22 mouse cellular contexts compared by ENCODE assay signal in the genomic region with DNA sequence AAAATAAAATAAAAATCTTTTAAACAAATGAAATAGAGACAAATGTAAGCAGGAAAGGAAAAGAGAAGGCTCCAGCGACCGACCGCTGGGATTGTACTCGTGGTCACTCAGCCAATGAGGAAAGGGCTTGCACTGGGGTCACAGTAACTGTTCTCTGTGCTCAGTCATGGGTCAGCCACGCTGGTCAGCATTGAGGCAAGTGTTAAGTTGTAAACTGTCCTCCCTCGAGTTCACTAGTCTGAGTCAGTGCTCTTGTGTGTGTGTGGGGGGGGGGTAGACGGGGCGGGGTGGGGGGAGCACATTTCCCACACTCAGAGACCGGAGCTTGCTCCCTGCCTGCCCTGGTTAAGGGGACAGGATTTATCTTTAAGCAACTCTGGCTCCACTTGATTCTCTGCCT. TPM values are rescaled to one million over a fixed set of nuclear protein-coding genes. Genes with fewer than 3 reads are reported as not detected.
DNase-seq lines count a peak whose midpoint lies in the region; ATAC-seq and TF ChIP-seq lines count a peak whose summit lies in the region.
"Had no signal": no experiment of that assay in that cellular context is flagged by ENCODE, and none has a peak within 500 bp of the region (broad histone marks: within the 10 kb centered on the region; RNA-seq: fewer than 3 reads in every experiment).

No protein-coding gene starts in this region.

- peaks cover 5% of the 10 kb centered on the region for H3K4me1 ChIP-seq in liver, embryonic 11.5 days (replicated peaks; ENCODE audit: control insufficient read depth, insufficient read depth, low read length)
- peaks cover 13% of the 10 kb centered on the region; the same call in 1 of the 2 replicates for H3K4me1 ChIP-seq in liver, embryonic 12.5 days
- no peaks in the 10 kb centered on the region for H3K4me1 ChIP-seq in kidney, embryonic 14.5 days (ENCODE audit: control insufficient read depth, insufficient read depth, low read length)
- H3K4me1 ChIP-seq in stomach, postnatal 0 days (replicated peaks; ENCODE audit: control insufficient read depth, insufficient read depth), result no peaks in the 10 kb centered on the region
- 0 out of 2 replicates have a peak, but pooled peaks cover 4% of the 10 kb centered on the region for H3K4me1 ChIP-seq in hindbrain, embryonic 14.5 days (replicated peaks; ENCODE audit: control insufficient read depth, insufficient read depth, low read length)
- H3K4me1 ChIP-seq: hindbrain, embryonic 12.5 days had no signal

- H3K27ac ChIP-seq in liver, embryonic 11.5 days (ENCODE audit: low read depth, low read length), result peak overlapping the region; percentile 4; the same call in 1 of the 2 replicates
- H3K27ac ChIP-seq in liver, embryonic 12.5 days, result no peak overlapping the region
- no peak overlapping the region for H3K27ac ChIP-seq in kidney, embryonic 14.5 days (ENCODE audit: low read depth, low read length)
- peak overlapping the region; percentile 53; the same call in 1 of the 2 replicates for H3K27ac ChIP-seq in stomach, postnatal 0 days (replicated peaks)
- no peak overlapping the region for H3K27ac ChIP-seq in hindbrain, embryonic 14.5 days
- H3K27ac ChIP-seq: forebrain, embryonic 10.5 days; hindbrain, embryonic 12.5 days; left cerebral cortex, adult 2 months; midbrain, embryonic 10.5 days had no signal

- no peak overlapping the region for H3K4me3 ChIP-seq in liver, embryonic 11.5 days (ENCODE audit: low read depth, low read length)
- no peak overlapping the region for H3K4me3 ChIP-seq in liver, embryonic 12.5 days
- no peak overlapping the region for H3K4me3 ChIP-seq in kidney, embryonic 14.5 days (ENCODE audit: low read length)
- H3K4me3 ChIP-seq in stomach, postnatal 0 days (ENCODE audit: low read depth, low read length), result no peak overlapping the region
- H3K4me3 ChIP-seq in hindbrain, embryonic 14.5 days (replicated peaks; ENCODE audit: low read length), result no peak overlapping the region
- H3K4me3 ChIP-seq: forebrain, embryonic 10.5 days; heart, embryonic 12.5 days; hindbrain, embryonic 12.5 days; left cerebral cortex, adult 2 months; midbrain, embryonic 10.5 days had no signal

- no peak for TF ChIP-seq EP300 in stomach, postnatal 0 days (optimal IDR thresholded peaks at IDR 0.05)

- no peak for DNase-seq in liver, embryonic 11.5 days (ENCODE audit: low spot score)
- DNase-seq in kidney, postnatal 36 days, result peak; percentile 56 to 61
- no peak for DNase-seq in stomach, postnatal 0 days (ENCODE audit: low spot score)
- no peak for DNase-seq in spleen, adult 18-20 months
- DNase-seq in embryo, embryonic 11 days, result no peak
- no peak for DNase-seq in hindbrain, embryonic 14.5 days (ENCODE audit: low spot score)
- DNase-seq: cerebellum, adult 18-20 months; cerebellum, postnatal 25 days; gastrocnemius, postnatal 10 days; heart, adult 11 months; heart, postnatal 14 days; lung, adult 18-20 months; right cerebral cortex, postnatal 25 days; thymus, postnatal 4 days had no signal

- H3K27me3 ChIP-seq in liver, embryonic 11.5 days (replicated peaks; ENCODE audit: control insufficient read depth, insufficient read depth, low read length), result no peaks in the 10 kb centered on the region
- H3K27me3 ChIP-seq in liver, embryonic 12.5 days (replicated peaks), result no peaks in the 10 kb centered on the region
- no peaks in the 10 kb centered on the region for H3K27me3 ChIP-seq in kidney, embryonic 14.5 days (ENCODE audit: control insufficient read depth, insufficient read depth, low read length)
- H3K27me3 ChIP-seq in stomach, postnatal 0 days (ENCODE audit: control insufficient read depth, insufficient read depth, low read length), result no peaks in the 10 kb centered on the region
- H3K27me3 ChIP-seq in hindbrain, embryonic 14.5 days (ENCODE audit: control insufficient read depth, insufficient read depth, low read length), result no peaks in the 10 kb centered on the region
- H3K27me3 ChIP-seq: CH12.LX; heart, embryonic 12.5 days; hindbrain, embryonic 12.5 days had no signal

- H3K4me2 ChIP-seq in liver, embryonic 11.5 days, result no peak overlapping the region
- H3K4me2 ChIP-seq in liver, embryonic 12.5 days, result no peak overlapping the region
- H3K4me2 ChIP-seq in kidney, embryonic 14.5 days (replicated peaks; ENCODE audit: low read depth, low read length), result no peak overlapping the region
- no peak overlapping the region for H3K4me2 ChIP-seq in stomach, postnatal 0 days (replicated peaks; ENCODE audit: low read depth)
- H3K4me2 ChIP-seq in hindbrain, embryonic 14.5 days (replicated peaks), result no peak overlapping the region
- H3K4me2 ChIP-seq: heart, embryonic 12.5 days; hindbrain, embryonic 12.5 days had no signal

- ATAC-seq in liver, embryonic 11.5 days (replicated peaks; ENCODE audit: low FRiP score), result no peak
- ATAC-seq in liver, embryonic 12.5 days, result no peak
- ATAC-seq in kidney, embryonic 14.5 days (ENCODE audit: low FRiP score, low TSS enrichment), result peak; percentile 44; the same call in 1 of the 2 replicates
- ATAC-seq in stomach, postnatal 0 days (ENCODE audit: low FRiP score, low TSS enrichment), result no peak
- ATAC-seq in hindbrain, embryonic 14.5 days (ENCODE audit: low FRiP score), result no peak

- no peak overlapping the region for H3K9ac ChIP-seq in liver, embryonic 11.5 days (ENCODE audit: low read depth, low read length)
- H3K9ac ChIP-seq in liver, embryonic 12.5 days, result no peak overlapping the region
- H3K9ac ChIP-seq in kidney, embryonic 14.5 days (ENCODE audit: low read depth, low read length), result no peak overlapping the region
- H3K9ac ChIP-seq in stomach, postnatal 0 days (ENCODE audit: low read length), result no peak overlapping the region
- H3K9ac ChIP-seq in hindbrain, embryonic 14.5 days, result no peak overlapping the region
- H3K9ac ChIP-seq: heart, embryonic 12.5 days; hindbrain, embryonic 12.5 days had no signal

- TF ChIP-seq CTCF in stomach, postnatal 0 days (IDR thresholded peaks at IDR 0.05; ENCODE audit: low read depth), result no peak

- H3K36me3 ChIP-seq in liver, embryonic 11.5 days (ENCODE audit: control insufficient read depth, insufficient read depth, low read length), result no peaks in the 10 kb centered on the region
- no peaks in the 10 kb centered on the region for H3K36me3 ChIP-seq in liver, embryonic 12.5 days
- no peaks in the 10 kb centered on the region for H3K36me3 ChIP-seq in kidney, embryonic 14.5 days (ENCODE audit: control insufficient read depth, insufficient read depth, low read length)
- no peaks in the 10 kb centered on the region for H3K36me3 ChIP-seq in stomach, postnatal 0 days (ENCODE audit: control insufficient read depth, insufficient read depth, low read length)
- H3K36me3 ChIP-seq in hindbrain, embryonic 14.5 days (replicated peaks; ENCODE audit: control insufficient read depth, insufficient read depth), result no peaks in the 10 kb centered on the region
- H3K36me3 ChIP-seq: forebrain, embryonic 10.5 days; heart, embryonic 12.5 days; hindbrain, embryonic 12.5 days; midbrain, embryonic 10.5 days had no signal

- H3K9me3 ChIP-seq in liver, embryonic 11.5 days (ENCODE audit: control insufficient read depth, low read length), result no peaks in the 10 kb centered on the region
- H3K9me3 ChIP-seq in liver, embryonic 12.5 days (replicated peaks), result no peaks in the 10 kb centered on the region
- no peaks in the 10 kb centered on the region for H3K9me3 ChIP-seq in kidney, embryonic 14.5 days (ENCODE audit: control insufficient read depth, low read length)
- no peaks in the 10 kb centered on the region for H3K9me3 ChIP-seq in stomach, postnatal 0 days (ENCODE audit: control insufficient read depth, low read length)
- no peaks in the 10 kb centered on the region for H3K9me3 ChIP-seq in hindbrain, embryonic 14.5 days (ENCODE audit: control insufficient read depth, low read length)
- H3K9me3 ChIP-seq: forebrain, embryonic 10.5 days; hindbrain, embryonic 12.5 days; midbrain, embryonic 10.5 days had no signal

- WGBS in liver, embryonic 11.5 days, result 71% methylated on average over 9 of the region's 9 CpGs
- 53% methylated on average over 9 of the region's 9 CpGs for WGBS in liver, embryonic 12.5 days (ENCODE audit: insufficient replicate concordance)
- 29% methylated on average over 9 of the region's 9 CpGs for WGBS in kidney, embryonic 14.5 days
- 41% methylated on average over 9 of the region's 9 CpGs for WGBS in stomach, postnatal 0 days
- 58% methylated on average over 9 of the region's 9 CpGs for WGBS in hindbrain, embryonic 14.5 days

RNA-seq across cellular contexts. Expression of a gene that starts 14.3 kb away (rescaled TPM):
- polyA plus RNA-seq in liver, embryonic 11.5 days (2014; fragmentation: Nextera tagmentation; extraction: Ambion mirVana), result 0.69 and 1.8 TPM in 2 replicates
- polyA plus RNA-seq in liver, embryonic 12.5 days (2016; fragmentation: Nextera tagmentation; extraction: Ambion mirVana), result 0.61 and 0.96 TPM in 2 replicates
- 0.15 and 0.60 TPM in 2 replicates for polyA plus RNA-seq in kidney, embryonic 14.5 days (2014; fragmentation: Nextera tagmentation; extraction: Ambion mirVana)
- polyA plus RNA-seq in stomach, postnatal 0 days (2015; fragmentation: Nextera tagmentation; extraction: Ambion mirVana), result 4.9 and 6.0 TPM in 2 replicates
- polyA plus RNA-seq in hindbrain, embryonic 14.5 days (2014; fragmentation: Nextera tagmentation; extraction: Ambion mirVana), result 3.6 and 5.4 TPM in 2 replicates

Comparison
In these comparisons a context has a peak if more than half of its experiments do, and no peak if none do; other contexts are left out.
1. H3K27ac ChIP-seq: peak in liver, embryonic 11.5 days (single experiment) and stomach, postnatal 0 days (single experiment); none in liver, embryonic 12.5 days (single experiment), kidney, embryonic 14.5 days (single experiment) and hindbrain, embryonic 14.5 days (single experiment).
2. DNase-seq: peak in kidney, postnatal 36 days (2 of 2); none in liver, embryonic 11.5 days (single experiment), stomach, postnatal 0 days (single experiment), spleen, adult 18-20 months (0 of 2), embryo, embryonic 11 days (single experiment) and hindbrain, embryonic 14.5 days (single experiment).